Mouse (Mus musculus): Measurements from ENCODE around the gene Stap2.
A peak's percentile ranks its signal among the peaks of the same experiment; 100 is the strongest.

The Stap2 gene

DNA sequence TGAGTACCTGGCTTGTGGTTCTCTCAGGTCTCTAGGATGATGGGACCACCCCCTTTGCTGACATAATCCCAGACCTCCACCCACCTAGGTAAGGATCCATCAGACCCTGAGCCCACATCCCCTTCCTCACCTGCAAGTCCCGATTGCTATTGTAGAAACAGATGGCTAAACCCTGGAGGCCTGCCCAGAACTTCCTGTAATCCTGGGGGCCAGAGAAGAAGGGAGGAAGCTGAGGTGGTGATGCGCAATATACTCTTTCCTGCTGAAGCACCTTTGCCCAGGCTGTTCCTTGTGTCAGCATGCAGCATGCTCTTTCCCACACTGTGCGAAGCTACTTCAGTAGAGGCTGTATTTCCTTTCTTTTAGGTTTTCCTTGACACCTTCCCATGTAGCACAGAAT, 2.4 kb downstream of the Stap2 start:
- peak; percentile 67 for DNase-seq

DNA sequence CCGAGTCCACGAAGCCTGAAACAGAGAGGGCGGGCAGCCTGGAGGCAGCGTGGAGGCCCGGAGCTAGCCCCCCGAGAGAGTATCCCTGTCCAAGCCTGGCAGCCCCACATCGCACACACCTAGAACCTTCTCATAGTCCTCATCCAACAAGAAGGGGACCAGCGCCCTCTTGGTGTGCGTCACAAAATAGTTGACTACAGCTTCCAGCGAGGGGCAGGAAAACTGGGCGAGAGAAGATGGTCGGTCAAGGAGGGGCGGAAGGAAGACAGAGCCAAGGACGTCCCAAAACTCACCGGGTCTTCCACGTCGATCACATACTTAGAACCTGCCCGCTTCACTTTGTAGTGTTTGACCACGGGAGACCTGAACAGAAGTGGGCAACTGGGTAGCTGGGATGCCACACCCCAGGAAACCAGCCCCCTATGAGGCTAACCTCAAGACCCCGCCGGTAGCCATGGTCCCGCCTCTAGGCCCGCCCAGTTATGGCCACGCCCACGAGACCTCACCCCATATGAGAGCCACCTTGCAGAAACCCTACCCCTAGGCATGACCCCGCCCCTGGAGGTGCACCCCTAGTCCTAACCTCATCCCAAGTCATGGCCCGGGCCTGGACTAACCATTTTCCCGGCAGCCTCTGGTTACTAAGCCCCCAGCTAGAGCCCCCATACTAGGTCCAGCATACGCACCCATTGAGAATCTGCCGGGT, 5.4 kb downstream of the Stap2 start:
- DNase-seq = peak; percentile 49

DNA sequence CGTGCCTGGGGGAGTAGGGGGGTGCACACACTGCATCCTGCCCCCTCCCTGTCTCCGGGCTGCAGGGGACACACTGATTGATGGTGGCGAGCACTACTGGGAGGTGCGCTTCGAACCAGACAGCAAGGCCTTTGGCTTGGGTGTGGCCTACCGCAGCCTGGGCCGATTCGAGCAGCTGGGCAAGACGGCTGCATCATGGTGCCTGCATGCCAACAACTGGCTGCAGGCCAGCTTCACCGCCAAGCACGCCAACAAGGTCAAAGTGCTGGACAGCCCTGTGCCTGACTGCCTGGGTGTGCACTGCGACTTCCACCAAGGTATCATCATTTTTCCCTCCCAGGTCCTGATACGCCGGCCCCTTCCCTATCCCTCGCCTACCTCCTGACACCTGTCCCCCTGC, 9.4 kb downstream of the Stap2 start:
- no peak for DNase-seq

DNA sequence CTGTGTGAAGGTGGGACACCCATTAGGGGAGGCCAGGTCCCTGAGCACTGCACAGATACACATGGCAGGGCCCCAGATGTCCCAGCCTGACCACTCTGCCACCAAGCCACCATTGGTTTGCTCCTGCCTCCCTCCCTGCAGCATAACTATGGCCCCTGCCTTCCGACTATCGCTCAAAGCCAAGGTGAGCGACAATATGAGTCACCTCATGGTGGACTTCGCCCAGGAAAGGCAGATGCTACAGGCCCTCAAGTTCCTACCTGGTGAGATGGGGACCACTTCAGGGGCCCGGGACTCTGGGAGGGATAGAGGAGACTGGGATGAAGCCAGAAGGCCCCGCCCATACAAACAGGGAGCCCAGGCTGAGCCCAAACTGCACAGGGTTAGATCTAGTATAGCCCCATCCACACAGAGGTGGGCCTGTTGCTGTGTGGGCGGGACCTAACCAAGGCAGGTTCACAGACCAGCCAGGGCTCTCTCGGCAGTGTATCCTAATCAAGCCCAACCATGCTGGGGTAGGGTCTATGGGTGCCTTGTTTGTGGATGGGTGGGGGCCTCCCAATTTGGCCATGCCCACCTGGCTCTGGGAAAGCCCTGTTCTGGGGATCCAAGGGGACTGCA, 15.0 kb downstream of the Stap2 start:
- DNase-seq = no peak

DNA sequence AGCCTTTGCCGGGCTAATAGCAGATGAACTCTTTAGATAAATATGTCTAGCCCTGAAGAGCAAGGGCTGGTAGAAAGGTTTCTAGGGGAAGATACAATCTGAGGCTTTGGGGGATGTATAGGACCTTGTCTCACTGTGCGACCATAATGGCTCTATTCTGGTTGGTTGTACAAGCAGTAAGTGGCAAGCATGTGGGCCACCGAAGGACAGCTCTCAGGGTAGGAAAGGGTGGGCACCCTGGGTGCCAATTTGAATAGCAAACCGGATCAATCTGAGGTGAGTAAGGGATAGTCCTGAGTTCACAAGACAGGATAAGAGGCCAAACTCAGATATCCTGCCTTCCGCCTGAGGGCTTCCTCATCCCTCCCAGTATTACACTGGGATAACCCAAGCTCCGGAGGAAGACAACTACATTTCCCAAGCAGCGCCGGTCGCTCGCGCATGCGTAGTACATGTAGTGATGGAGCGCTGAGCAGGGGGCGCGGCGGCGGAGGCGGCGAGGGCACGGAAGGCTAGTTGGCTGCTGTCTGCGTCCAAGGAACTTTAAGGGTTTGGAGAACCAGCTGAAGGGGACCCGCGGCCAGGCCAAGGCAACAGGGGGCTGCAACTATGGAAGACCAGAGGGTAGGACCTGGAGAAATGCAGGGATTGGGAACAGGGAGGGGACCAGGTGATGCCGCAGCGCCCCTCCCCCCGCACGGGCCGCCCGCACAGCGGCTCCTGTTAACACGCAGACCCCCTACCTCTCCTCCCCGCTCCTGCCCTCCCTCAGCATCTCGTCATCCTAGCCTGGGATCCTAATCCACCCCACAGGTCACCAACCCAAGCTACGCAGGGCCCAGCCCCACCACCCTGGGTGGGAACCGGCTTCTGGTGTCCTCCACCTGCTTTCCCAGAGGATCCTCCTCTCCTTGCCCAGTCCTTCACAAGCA, 19.1 kb downstream of the Stap2 start, which contains the start of gene Fsd1:
Gene Fsd1, plus strand, starts transcription at position 480 of the 932 bp plus-strand sequence.
- DNase-seq = peak; percentile 90

DNA sequence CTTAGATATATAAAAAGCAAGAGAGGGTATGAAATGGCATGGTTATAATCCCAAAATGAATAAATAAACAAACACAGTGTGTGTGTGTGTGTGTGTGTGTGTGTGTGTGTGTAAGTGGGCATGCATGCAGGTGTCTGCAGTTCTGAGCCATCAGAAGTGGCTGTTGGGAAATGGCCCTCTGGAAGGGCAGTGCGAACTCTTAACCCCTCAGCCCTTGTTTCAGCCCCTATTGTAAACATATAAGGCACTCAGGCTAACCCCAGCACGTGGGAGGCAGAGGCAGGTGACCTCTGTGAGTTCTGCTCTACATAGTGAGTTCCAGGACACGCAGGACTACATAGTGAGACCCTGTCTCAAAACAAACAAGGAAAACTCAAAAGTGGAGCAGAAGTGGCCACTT, 28.1 kb downstream of the Stap2 start:
- no peak for DNase-seq

DNA sequence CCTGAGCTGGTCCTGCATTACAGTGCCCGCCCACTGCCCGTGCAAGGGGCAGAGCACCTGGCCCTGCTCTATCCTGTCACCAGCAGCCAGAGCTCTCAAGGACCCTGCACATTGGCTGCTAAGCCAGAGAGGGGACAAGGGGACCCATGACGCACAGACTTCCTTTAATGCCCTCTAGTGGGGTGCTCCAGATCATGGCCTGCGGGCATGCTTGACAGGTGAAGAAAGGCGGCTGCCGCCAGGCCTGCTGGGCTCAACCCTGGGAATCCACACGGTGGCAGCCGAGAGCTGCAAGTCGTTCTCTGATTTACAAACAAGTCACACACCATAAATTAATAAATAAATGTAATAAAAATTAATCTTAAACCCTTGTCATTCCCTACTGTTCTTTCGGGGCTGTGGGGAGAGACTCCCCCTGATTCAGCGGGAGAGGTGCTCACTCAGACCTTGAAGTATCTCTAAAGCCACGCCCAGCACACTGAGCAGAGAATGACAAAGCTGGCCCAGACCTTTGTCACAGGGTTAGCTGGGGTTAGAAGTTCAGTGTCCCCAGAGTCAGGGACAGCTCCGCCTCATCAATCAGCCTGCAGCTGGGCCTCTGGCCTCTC, 29.0 kb downstream of the Stap2 start:
- peak; percentile 87 for DNase-seq

DNA sequence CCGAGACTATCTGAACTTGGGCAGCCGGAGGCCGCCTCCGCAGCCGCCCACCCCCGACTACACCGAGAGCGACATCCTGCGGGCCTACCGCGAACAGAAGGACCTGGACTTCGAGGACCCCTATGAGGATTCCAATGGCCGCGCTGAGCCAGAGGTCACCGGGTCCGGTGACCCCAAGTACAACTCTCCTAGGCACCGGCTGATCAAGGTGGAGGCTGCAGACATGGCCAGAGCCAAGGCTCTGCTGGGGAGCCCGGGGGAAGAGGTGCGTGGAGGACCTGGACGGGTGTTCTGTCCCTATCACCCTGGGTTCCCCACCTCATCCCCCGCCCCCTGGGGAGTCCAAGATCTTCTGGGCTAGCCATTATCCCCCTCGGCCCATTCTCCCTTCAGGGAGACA, 33.9 kb downstream of the Stap2 start:
- DNase-seq = peak; percentile 54

DNA sequence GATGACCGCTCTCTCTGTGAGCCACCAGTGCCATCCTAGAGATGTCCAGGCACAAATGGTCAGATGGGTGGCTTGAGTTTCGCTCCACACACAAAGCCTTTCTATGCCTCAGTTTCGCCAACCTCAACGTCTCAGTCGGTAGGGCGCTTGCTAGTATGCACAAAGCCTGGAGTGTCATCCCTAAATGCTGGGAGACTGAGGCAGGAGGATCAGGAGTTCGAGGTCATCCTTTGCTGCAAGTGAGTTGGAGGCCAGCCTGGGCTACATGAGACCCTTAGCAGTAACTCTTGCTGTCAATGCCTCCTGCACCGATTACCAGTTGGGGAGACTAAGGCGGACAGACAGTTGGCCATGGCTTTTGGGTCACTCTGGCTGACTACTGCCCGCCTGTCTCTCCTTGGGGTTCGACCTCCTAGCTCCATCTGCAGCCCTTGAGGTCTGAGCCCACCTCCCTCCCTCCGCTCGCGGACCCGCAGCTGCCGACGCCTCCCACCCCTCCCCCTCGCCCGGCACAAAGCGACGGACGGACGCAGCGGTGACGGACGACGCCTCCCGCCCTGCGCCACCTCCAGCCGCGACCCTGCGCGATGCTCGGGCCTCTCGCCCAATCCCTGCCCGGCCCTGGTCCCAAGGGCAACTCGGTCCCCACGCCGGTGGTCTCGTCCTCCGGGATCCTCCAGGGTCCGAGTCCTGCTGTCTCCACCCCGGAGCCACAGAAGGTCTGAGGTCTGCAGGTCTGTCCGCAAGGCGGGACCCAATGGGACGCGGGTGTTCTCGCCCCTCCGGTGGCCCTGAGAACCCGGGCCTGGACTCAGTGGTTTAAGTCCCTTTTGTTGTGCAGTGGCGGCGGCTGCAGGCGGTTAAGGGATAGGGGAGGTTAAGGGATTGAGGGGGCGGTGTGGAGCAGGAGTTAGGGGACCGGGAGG, 35.2 kb downstream of the Stap2 start, which contains the start of gene Shd:
Gene Shd, plus strand, starts transcription at position 502 of the 926 bp plus-strand sequence.
- DNase-seq = peak; percentile 74

DNA sequence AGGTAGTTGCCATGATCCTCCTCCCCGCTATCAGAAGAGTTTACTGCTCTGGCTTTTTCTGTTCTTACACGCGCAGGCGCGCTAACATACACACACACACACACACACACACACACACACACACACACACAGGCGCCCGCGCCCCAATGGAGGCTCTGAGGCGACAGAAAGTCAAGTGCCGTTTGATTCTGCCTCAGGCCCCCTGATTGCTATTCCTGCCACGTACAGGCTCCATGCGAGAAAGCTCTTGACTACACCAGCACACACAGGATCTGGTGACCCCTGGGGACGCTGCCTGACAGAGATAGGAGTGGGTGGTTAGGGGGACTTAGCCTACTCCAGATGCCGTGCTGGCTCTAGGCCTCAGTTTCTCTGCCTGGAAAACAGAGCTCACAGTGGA, 35.8 kb downstream of the Stap2 start:
- no peak for DNase-seq

DNA sequence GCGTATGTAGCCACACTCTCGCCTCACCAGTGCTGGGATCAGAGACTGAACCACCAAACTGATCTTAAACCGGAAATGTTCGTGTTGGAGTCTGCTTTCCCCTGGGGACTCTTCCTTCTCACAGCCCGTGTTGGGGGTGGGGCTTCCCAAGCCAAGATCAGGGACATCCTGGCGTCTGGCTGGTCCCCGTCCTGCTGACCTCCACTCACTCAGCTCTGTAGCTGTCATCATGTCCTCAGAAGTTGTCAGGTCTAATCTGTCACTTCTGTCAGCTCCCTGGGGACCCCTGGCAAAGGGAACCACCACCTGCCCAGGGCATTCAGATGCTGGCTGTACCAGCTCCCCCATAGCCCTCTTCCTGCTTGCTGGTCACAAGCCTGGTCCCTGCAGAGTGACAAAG, 37.2 kb downstream of the Stap2 start:
- DNase-seq = peak; percentile 55

DNA sequence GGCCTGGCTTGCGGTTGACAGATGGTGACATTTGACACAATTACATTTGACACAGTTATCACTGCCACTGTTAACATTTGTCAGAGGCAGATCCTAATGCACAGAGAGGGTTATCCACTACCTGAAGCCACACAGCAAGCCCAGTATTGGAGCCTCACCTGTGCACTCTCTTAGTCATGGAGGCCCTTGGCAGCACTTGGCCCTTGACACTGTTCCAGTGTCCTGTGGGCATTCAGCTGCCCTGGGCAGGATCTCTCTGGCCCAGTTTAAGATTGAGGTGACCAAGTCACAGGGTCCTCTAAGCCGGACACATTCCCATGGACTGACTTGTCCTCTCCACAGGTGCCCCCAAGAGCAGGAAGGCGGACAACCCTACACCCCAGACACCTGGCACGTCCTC, 38.2 kb downstream of the Stap2 start:
- DNase-seq = peak; percentile 55

DNA sequence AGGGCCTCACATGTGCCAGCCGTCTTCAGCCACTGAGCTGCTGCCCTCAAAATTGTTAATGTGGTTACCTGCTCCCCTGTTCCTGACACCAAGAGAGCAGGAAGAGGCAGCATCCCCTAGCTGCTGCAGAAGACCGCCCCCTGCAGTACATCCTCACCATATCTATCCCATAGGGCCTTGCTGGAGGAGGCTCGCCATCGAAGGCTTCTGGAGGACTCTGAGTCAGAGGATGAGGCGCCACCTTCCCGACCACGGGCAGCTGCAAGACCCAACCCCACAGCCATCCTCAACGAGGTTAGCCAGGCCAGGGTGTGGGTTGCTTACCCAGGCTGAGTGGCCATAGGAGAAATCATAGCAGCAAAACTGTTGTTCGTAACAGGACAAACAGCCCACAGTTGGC, 40.4 kb downstream of the Stap2 start:
- DNase-seq = no peak

DNA sequence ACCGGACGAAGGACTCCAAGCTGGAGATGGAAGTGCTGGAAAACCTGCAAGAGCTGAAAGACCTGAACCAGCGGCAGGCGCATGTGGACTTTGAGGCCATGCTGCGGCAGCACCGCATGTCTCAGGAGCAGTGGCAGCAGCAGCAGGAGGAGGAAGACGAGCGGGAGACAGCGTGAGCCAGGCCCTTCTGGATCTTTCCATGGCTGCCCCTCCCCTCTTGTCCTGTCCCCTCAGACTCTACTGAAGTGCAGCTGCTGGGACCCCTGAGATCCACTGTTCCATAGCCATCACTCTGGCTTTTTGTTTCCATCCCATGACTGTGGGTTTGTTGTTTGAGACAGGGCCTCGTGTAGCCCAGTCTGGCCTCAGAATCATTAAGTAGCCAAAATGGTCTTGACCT, 40.9 kb downstream of the Stap2 start:
- DNase-seq = peak; percentile 36

DNA sequence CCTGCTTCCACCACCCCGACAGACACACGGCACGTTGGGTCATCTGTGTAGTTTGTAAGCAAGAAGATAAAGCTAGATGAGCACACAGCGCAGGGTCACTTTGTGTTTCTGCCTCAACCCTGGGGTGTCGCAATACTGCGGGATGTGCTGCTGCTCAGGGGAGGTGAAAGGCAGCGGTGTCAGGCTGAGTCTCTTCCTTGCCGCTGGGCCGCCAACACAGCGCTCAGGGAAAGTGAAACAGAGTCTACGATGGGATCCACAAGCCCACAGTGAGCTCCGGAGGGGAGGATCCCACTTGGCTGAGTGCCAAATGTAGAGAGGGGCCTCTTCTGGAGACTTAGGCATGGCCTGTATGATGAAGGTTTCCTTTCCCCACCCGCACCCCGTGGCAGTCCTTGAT, 42.2 kb downstream of the Stap2 start:
- DNase-seq = peak; percentile 32

DNA sequence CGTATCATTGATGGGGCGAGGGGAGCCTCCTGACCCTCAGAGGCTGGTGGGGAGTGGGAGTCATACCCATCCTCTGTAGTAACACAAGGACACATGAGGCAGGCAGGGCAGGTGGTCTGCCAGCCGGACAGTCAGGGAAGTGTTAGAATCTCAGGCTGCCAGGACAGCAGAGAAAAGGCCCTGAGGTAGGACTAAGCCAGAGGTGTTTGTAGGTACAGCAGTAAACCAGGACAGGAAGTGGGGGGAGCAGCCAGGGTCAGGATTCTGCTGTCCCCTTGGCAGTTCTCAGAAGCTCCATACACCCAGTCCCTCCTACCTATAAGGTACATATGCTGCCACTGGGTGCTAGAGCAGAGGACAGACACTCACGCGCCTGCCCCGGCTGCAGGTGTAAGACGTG, 43.8 kb downstream of the Stap2 start:
- peak; percentile 48 for DNase-seq

DNA sequence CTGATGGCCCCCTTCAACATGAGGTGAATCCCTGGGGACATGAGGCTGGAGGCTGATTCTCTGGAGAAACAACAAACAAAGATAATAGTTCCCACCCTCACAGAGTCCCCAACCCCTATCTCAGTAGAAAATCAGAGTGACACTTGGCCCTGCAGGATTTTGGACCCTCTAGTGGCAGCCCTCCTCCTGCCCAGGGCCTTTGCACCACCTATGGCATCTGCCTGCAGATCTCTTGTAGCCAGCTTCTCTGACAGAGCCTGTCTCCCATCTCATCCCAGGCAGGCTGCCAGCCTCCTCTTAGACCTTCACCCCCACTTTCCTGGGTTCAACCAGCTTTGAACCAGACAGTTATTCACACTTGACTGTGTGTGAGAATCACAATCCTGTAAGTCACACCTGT, 44.6 kb downstream of the Stap2 start:
- peak; percentile 61 for DNase-seq

DNA sequence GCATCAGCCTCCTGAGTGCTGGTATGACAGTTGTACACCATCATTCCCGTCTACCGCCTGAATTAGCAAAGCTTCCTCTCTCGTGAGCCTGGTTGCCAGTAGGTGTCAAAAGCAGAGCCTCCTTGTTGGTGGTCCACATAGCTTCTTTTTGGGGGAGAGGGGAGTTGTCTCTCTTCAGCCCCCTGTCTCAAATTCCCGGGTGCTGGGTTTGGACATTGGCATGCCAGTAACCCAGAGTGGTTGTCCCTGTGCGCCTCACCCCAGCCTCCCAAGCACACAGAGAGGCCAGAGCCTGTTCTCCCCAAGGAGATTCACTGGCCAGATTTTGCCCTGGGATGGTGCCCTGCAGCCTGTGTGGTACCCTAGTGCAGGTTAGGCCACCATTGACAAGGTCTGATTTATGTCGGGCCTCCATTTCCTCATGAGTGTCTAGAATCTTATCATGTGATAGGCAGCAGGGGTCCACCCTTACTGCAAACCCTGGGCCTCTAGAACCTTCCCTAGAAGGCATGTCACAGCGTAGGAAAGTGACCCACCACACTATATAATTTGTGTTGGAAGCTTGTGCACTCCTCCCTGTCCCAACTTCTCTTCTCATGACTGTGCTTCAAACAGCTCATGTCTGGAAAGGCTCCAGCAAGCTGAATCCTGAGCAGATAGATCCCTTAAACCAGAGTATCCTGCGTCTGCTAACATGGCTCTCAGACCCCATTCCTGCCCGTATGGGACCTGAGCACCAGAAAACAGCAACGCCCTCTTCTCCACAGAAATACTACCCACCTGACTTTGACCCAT, 45.2 kb downstream of the Stap2 start:
- peak; percentile 70 for DNase-seq

DNA sequence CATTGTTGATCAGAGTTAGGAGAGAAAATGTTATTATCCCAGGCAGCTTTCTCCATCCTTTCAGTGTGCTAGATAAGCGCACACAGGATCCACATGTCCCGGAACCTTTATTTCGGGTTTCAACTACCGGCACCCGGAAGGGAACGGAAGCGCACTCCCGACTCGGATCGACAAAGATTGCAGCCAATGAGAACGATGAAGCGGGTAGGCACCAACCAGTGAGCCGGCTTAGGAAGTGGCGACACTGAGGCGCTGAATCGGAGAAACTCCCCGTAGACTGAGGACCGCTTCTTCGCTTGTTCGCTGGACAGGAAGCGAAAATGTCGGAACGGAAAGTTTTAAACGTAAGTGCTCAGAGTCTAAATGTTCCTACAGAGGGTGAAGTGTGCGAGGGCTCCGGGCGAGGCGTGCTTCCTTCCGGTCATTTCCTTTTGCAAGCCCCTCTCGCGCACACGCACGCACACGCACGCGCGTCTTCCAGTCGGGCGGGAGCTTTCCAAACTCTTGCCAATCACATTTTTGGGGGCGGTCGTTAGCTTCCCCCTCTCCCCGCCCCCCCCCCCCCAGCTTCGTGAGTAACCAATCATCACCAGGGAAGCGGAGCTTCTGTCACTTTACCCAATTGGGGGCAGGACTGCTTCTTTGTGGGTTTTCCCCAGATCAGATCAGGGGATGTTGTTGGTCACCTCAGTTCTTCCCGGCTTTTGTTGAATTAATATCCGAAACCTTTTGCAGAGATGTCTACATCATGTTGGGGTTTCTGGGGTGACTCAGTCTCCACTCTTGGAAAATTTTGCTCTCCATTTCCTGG, 46.3 kb downstream of the Stap2 start, which contains the start of gene Yju2:
Gene Yju2, plus strand, starts transcription at position 182 of the 811 bp plus-strand sequence.
- peak; percentile 95 for DNase-seq

DNA sequence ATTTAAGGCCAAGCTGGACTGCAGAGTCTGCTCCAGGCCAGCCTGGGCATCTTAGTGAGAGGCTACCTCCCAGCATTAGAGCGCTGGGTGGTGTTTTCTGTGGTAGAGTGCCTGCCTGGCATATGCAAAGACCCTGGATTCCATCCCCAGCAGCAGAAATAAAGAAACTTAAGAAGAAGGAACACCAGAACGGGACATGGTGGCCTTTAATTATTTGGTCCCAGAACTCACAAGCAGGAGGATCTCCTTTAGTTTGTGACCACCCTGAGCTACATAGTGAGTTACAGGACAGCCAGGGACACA, 46.8 kb downstream of the Stap2 start:
- DNase-seq = peak; percentile 57
